Mouse (Mus musculus) right cerebral cortex, postnatal 14 days (tissue): ENCODE results near the gene Vps26b.

Experiments used
- DNase-seq: peaks from one replicate; pipeline ENCODE4 v3.0.0; 2022

The Vps26b gene

GRCm38 (mm10) chr9:27029828-27030762 lies at the start of gene Vps26b, which contains the start of gene Ncapd3:
Gene Vps26b, minus strand, starts transcription at chr9:27030065.
Gene Ncapd3, plus strand, starts transcription at chr9:27030175.
- DNase-seq = peak; percentile 96

- no peak for DNase-seq
Measured at GRCm38 (mm10) chr9:27075812-27076211, 45.9 kb upstream of the Vps26b start.

GRCm38 (mm10) chr9:27074677-27075076 lies 44.8 kb upstream of the Vps26b start:
- no peak for DNase-seq

- DNase-seq = no peak
Measured at GRCm38 (mm10) chr9:27070895-27071294, 41.0 kb upstream of the Vps26b start.

- peak; percentile 11 for DNase-seq
Measured at GRCm38 (mm10) chr9:27058341-27058740, 28.5 kb upstream of the Vps26b start.

GRCm38 (mm10) chr9:27049492-27049891 lies 19.6 kb upstream of the Vps26b start:
- DNase-seq = no peak

- no peak for DNase-seq
Measured at GRCm38 (mm10) chr9:27043892-27044291, 14.0 kb upstream of the Vps26b start.

- no peak for DNase-seq
Measured at GRCm38 (mm10) chr9:27030763-27031100, 867 bp upstream of the Vps26b start.

GRCm38 (mm10) chr9:27029022-27029827 lies 640 bp downstream of the Vps26b start:
- DNase-seq = peak; percentile 45

GRCm38 (mm10) chr9:27026708-27027107 lies 3.2 kb downstream of the Vps26b start:
- DNase-seq = no peak

GRCm38 (mm10) chr9:27023681-27024080 lies 6.2 kb downstream of the Vps26b start:
- no peak for DNase-seq

- DNase-seq = no peak
Measured at GRCm38 (mm10) chr9:27018961-27019360, 10.9 kb downstream of the Vps26b start.

GRCm38 (mm10) chr9:27011572-27011971 lies 18.3 kb downstream of the Vps26b start:
- no peak for DNase-seq

- no peak for DNase-seq
Measured at GRCm38 (mm10) chr9:27009231-27009630, 20.6 kb downstream of the Vps26b start.

- no peak for DNase-seq
Measured at GRCm38 (mm10) chr9:27006866-27007265, 23.0 kb downstream of the Vps26b start.

- DNase-seq = no peak
Measured at GRCm38 (mm10) chr9:27005933-27006332, 23.9 kb downstream of the Vps26b start.

GRCm38 (mm10) chr9:27005231-27005630 lies 24.6 kb downstream of the Vps26b start:
- DNase-seq = no peak

GRCm38 (mm10) chr9:26999461-27000395 lies 30.1 kb downstream of the Vps26b start, which contains the start of the genes Acad8 and Thyn1:
Gene Acad8, minus strand, starts transcription at chr9:26999566.
Gene Thyn1, plus strand, starts transcription at chr9:26999710.
- peak; percentile 97 for DNase-seq

GRCm38 (mm10) chr9:26998669-26999460 lies 31.0 kb downstream of the Vps26b start:
- no peak for DNase-seq

GRCm38 (mm10) chr9:26997501-26997900 lies 32.4 kb downstream of the Vps26b start:
- no peak for DNase-seq

- DNase-seq = no peak
Measured at GRCm38 (mm10) chr9:26997062-26997461, 32.8 kb downstream of the Vps26b start.

- no peak for DNase-seq
Measured at GRCm38 (mm10) chr9:26993900-26994299, 36.0 kb downstream of the Vps26b start.
